Mouse (Mus musculus): ENCODE measurements around the gene Coro2b.

DNA sequence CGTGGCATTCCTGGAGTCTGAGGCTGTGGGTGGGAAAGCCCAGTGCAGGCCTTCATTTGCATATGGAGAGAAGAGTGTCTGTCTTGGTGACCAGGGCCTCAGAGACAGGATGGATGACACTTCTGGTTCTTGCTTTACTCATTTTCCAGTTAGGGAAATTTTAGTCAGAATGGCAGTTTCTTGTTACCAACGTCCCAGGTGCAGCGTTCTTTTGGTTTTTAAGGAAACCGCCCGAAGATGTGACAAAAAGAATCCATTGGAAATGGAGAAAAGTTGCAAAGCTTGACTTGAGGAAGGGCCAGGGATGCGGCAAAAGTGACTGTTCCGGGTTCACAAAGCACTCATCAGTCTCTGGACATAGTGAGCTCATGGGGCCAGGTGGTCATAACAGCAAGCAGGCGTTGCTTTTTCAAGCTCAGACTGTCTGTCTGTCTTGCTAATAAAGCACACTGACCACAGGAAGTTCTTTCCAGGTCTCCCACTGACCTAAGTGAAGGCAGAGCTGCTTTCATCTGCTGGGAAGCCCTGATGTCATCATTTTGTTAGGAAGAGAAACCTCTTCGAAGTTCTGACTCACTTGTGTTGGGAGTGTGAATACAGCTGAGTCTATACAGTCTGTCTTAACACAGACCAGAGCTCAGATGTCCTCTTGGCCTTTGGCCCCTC lies 164.2 kb downstream of the Coro2b start:
- TF ChIP-seq CTCF (IDR thresholded peaks at IDR 0.05; ENCODE audit: low read depth, low read length) (no peak), POLR2A (IDR thresholded peaks at IDR 0.05; ENCODE audit: insufficient read depth, low read length) (no peak), EP300 (IDR thresholded peaks at IDR 0.05; ENCODE audit: insufficient read depth, low read depth, low read length) (no peak)

Measured in ES-Bruce4 (cell line).